Mouse (Mus musculus) embryonic facial prominence, embryonic 15.5 days (tissue): ENCODE data around the gene Rab3gap1. TPM values are rescaled to one million over a fixed set of nuclear protein-coding genes. Genes with fewer than 3 reads are reported as not detected.

ENCODE experiments used
- ATAC-seq: fragments of 200-750 bp; cut with Nextera tagmentation; 2 replicates; pipeline ENCODE4 v1.8.0; 2017; ENCODE audit warnings: low read depth, moderate TSS enrichment; ENCODE audit not compliant: insufficient number of reproducible peaks, low FRiP score, low TSS enrichment
- H3K27ac ChIP-seq: fragments of 300-500 bp; sonication (generic); replicated peaks from 2 replicates; pipeline ENCODE4 v1.5.1; 2015; ENCODE audit warnings: mild to moderate bottlenecking, inconsistent platforms
- H3K27me3 ChIP-seq: fragments of 300-500 bp; sonication (generic); 2 replicates; pipeline ENCODE4 v1.6.1; 2015; ENCODE audit warnings: inconsistent platforms
- H3K36me3 ChIP-seq: fragments of 300-500 bp; sonication (generic); 2 replicates; pipeline ENCODE4 v1.6.1; 2015; ENCODE audit warnings: mild to moderate bottlenecking, inconsistent platforms
- H3K4me1 ChIP-seq: fragments of 300-500 bp; sonication (generic); 2 replicates; pipeline ENCODE4 v1.6.1; 2015; ENCODE audit warnings: inconsistent platforms
- H3K4me2 ChIP-seq: fragments of 300-500 bp; sonication (generic); replicated peaks from 2 replicates; pipeline ENCODE4 v1.6.1; 2015; ENCODE audit warnings: mild to moderate bottlenecking, inconsistent platforms
- H3K4me3 ChIP-seq: fragments of 300-500 bp; sonication (generic); replicated peaks from 2 replicates; pipeline ENCODE4 v1.5.1; 2015; ENCODE audit warnings: mild to moderate bottlenecking, inconsistent platforms
- H3K9ac ChIP-seq: fragments of 300-500 bp; sonication (generic); 2 replicates; pipeline ENCODE4 v1.6.1; 2015; ENCODE audit warnings: inconsistent platforms
- H3K9me3 ChIP-seq: fragments of 300-500 bp; sonication (generic); replicated peaks from 2 replicates; pipeline ENCODE4 v1.6.1; 2016; ENCODE audit warnings: inconsistent platforms
- WGBS: fragments of 180-500 bp; shearing (Covaris S2); methylation state at CpG from one replicate; pipeline ENCODE4 v1.1.7; 2015; 5-methylcytosine and 5-hydroxymethylcytosine counted together
- polyA plus RNA-seq: library from polyadenylated mRNA; unstranded; fragments of >200 nt; fragmentation: Nextera tagmentation; extraction: Ambion mirVana; gene quantifications from 2 replicates; pipeline ENCODE4 v1.2.1, GENCODE M21; 2015

Gene Rab3gap1
- polyA plus RNA-seq, 1 experiment from 2014 or later, result 22.6 TPM

DNA sequence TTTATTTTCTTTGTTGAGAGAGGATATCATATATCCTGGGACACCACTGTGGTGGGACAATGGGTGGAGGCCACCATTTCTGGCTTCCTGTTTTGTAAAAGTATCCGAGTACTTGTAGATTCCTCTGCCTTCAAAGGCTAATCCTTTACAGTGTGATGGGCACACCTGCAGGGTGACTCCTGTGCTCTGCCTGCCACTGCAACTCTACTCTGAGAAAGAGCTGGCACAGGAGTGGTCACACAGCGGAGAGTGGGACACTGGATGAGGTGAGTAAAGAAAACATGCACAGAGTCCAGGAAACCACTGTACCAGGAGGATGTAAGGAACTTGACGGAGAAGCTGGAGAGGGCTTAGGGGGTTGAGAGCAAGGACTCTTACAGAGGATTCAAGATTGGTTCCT, 113.7 kb downstream of the Rab3gap1 start:
- no peak; the same call in 1 of the 2 replicates for ATAC-seq
- no peaks in the 10 kb centered on the region for H3K9me3 ChIP-seq
- H3K4me3 ChIP-seq, result no peak overlapping the region
- no peaks in the 10 kb centered on the region for H3K36me3 ChIP-seq
- H3K9ac ChIP-seq, result no peak overlapping the region
- no peaks in the 10 kb centered on the region for H3K4me1 ChIP-seq
- no peak overlapping the region for H3K27ac ChIP-seq
- 79% methylated on average over 3 of the region's 3 CpGs for WGBS
- no peaks in the 10 kb centered on the region for H3K27me3 ChIP-seq
- H3K4me2 ChIP-seq, result no peak overlapping the region

- WGBS, result 81% methylated on average over 5 of the region's 5 CpGs
- no peak overlapping the region for H3K4me2 ChIP-seq
- no peaks in the 10 kb centered on the region for H3K27me3 ChIP-seq
Measured at GRCm38 (mm10) chr1:127983274-127983993, 114.9 kb downstream of the Rab3gap1 start.

GRCm38 (mm10) chr1:127985391-127985790, 116.8 kb downstream of the Rab3gap1 start:
- no peak for ATAC-seq
- H3K4me3 ChIP-seq, result no peak overlapping the region
- H3K9me3 ChIP-seq, result no peaks in the 10 kb centered on the region
- H3K27me3 ChIP-seq, result no peaks in the 10 kb centered on the region
- H3K27ac ChIP-seq, result no peak overlapping the region
- no peak overlapping the region for H3K4me2 ChIP-seq
- peaks cover 3% of the 10 kb centered on the region; the same call in 1 of the 2 replicates for H3K4me1 ChIP-seq
- no peak overlapping the region for H3K9ac ChIP-seq
- WGBS, result 40% methylated on average over 3 of the region's 3 CpGs
- H3K36me3 ChIP-seq, result no peaks in the 10 kb centered on the region

More at GRCm38 (mm10) chr1:127983274-127983993, 114.9 kb downstream of the Rab3gap1 start:
- no peak overlapping the region for H3K4me3 ChIP-seq
- H3K9me3 ChIP-seq, result no peaks in the 10 kb centered on the region
- H3K36me3 ChIP-seq, result no peaks in the 10 kb centered on the region
- ATAC-seq, result no peak
- H3K27ac ChIP-seq, result no peak overlapping the region
- H3K9ac ChIP-seq, result no peak overlapping the region
- H3K4me1 ChIP-seq, result no peaks in the 10 kb centered on the region

GRCm38 (mm10) chr1:127988246-127988645, 119.7 kb downstream of the Rab3gap1 start:
- Histone ChIP-seq H3K9me3 (no peaks in the 10 kb centered on the region), H3K27ac (no peak overlapping the region), H3K36me3 (no peaks in the 10 kb centered on the region), H3K9ac (no peak overlapping the region), H3K4me3 (no peak overlapping the region), H3K4me2 (no peak overlapping the region), H3K4me1 (peaks cover 5% of the 10 kb centered on the region; the same call in 1 of the 2 replicates), H3K27me3 (no peaks in the 10 kb centered on the region)
- ATAC-seq, result no peak
- WGBS, result 77% methylated on average over 3 of the region's 3 CpGs

GRCm38 (mm10) chr1:127989387-127989786, 120.8 kb downstream of the Rab3gap1 start:
- Histone ChIP-seq H3K4me2 (no peak overlapping the region), H3K27ac (no peak overlapping the region), H3K4me3 (no peak overlapping the region), H3K36me3 (no peaks in the 10 kb centered on the region), H3K4me1 (peaks cover 5% of the 10 kb centered on the region; the same call in 1 of the 2 replicates), H3K9ac (no peak overlapping the region), H3K27me3 (no peaks in the 10 kb centered on the region), H3K9me3 (no peaks in the 10 kb centered on the region)
- 66% methylated on average over 4 of the region's 4 CpGs for WGBS
- ATAC-seq, result no peak

- no peak overlapping the region for H3K9ac ChIP-seq
- no peak overlapping the region for H3K4me3 ChIP-seq
- H3K27ac ChIP-seq, result no peak overlapping the region
- H3K27me3 ChIP-seq, result no peaks in the 10 kb centered on the region
- no peak for ATAC-seq
- H3K36me3 ChIP-seq, result no peaks in the 10 kb centered on the region
- H3K4me1 ChIP-seq, result peaks cover 5% of the 10 kb centered on the region; the same call in 1 of the 2 replicates
- no peaks in the 10 kb centered on the region for H3K9me3 ChIP-seq
- no peak overlapping the region for H3K4me2 ChIP-seq
- WGBS, result 59% methylated on average over 9 of the region's 9 CpGs
Measured at GRCm38 (mm10) chr1:127989876-127990731, 121.5 kb downstream of the Rab3gap1 start.

Other genes starting within 250 kb of the Rab3gap1 start
- gene Tmem163, start 189.2 kb upstream of the Rab3gap1 start, polyA plus RNA-seq, result 2.0 and 3.6 TPM in 2 replicates
- 0.12 and 0.13 TPM in 2 replicates for gene Acmsd, start 139.4 kb upstream of the Rab3gap1 start, polyA plus RNA-seq
- gene Ccnt2, start 94.6 kb upstream of the Rab3gap1 start, polyA plus RNA-seq, result 84.1 and 84.4 TPM in 2 replicates
- gene Map3k19, start 13.7 kb upstream of the Rab3gap1 start, polyA plus RNA-seq, result 1.2 and 1.6 TPM in 2 replicates
- 6.4 and 6.9 TPM in 2 replicates for gene Zranb3, start 234.3 kb downstream of the Rab3gap1 start, polyA plus RNA-seq
- 60.4 and 63.7 TPM in 2 replicates for gene R3hdm1, start 234.5 kb downstream of the Rab3gap1 start, polyA plus RNA-seq